Mouse (Mus musculus) cerebellum, postnatal 14 days (tissue): ENCODE results near the gene Vsig8.
A peak's percentile ranks its signal among the peaks of the same experiment; 100 is the strongest.

Experiments used
- DNase-seq, 2 experiments: peaks; one replicate each; pipeline ENCODE4 v3.0.0; 2021; ENCODE audit warnings: mixed read lengths in 2 of 2

Gene Vsig8

DNA sequence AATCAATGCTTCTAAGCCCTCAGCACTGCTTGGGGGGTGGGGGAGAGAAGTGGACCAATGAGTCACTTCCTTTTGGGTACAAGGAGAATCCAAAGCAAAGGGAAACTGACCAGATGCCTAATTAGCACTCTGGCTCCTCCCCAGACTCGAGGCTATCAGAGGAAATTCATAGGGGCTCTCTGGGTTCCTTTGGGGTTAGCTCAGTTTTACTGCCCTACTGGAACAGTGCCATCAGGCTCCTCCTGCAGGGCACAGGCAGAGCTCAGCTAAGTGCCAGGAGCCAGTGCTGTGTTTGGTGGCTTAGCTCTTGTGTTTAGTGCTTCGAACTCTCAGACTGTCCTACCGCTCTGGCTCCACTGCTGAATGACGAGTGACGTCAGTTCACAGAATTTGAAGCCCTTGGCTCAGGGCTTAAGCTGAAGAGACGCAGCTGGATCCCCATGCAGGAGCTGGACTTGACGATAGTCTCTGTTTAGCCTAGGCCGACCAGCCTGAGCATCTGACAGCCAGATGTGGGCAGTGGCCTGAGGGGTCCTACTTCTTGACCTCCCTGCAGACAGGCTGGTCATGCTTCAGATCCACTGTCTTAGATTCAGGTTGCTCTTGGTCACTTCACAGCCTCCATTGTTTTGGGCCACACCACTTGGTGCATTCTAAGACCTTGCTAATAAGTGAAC, 25.1 kb upstream of the Vsig8 start:
- DNase-seq = no peak

DNA sequence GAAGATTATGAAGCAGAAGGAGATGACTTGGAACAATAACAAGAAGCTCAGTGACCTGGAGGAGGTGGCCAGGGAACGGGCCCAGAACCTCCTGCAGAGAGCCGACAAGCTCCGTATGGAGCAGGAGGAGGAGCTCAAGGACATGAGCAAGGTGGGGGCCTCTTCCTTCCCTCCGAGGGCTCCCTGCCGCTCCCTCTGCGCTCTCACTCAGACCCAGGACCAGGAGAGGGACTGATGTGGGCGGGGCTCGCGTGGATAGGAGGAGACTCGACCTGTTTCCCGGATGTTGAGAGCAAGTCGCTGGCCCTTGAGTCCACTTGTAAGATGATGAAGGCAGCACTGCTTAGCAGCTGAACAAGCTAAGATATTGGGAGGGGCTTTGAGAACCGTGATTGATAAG, 23.2 kb upstream of the Vsig8 start:
- peak; percentile 70 to 78 for DNase-seq

DNA sequence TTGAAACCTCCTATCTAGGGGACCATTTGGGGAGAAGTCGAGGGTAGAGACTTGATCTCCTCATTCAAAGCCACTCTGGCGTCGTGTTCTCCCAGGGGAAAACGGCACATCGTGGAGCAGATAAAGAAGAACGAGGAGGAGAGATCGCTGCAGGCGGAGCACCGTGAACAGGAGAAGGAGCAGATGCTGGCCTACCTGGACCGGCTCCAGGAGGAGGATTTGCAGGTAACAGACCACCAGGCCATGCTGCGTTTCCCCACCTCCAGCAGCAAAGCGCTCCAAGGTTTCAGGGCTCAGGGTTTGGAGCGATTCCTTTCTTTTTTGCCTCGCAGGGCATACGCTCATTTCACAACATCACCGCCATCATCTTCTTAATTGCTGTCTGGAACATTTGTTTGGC, 20.6 kb upstream of the Vsig8 start:
- peak; percentile 56 to 78 for DNase-seq

GRCm38 (mm10) chr1:172539827-172540226, 15.9 kb upstream of the Vsig8 start:
- peak in 1 of 2 experiments; percentile 32 for DNase-seq

GRCm38 (mm10) chr1:172540283-172540820, 15.4 kb upstream of the Vsig8 start:
- no peak for DNase-seq

DNA sequence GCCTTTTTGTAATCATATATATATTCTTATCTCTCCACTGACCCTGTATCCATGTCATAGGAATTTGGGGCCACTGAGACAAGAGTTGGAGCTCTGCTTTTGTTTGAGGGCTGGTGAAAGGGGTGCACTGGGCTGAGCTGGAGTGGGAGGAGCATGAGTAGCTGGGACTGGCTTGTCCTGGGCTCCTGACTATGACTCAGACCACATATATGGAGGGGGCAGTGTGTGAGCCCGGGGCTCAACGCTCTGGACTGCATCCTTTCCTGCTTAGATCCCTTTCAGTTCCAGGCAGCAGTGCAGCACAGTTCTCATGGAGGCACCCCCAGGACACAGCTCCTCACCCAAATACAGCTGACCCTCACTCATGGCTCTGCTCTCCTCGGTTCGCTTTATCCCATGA, 9.7 kb upstream of the Vsig8 start:
- DNase-seq = no peak

- no peak for DNase-seq
Observed at GRCm38 (mm10) chr1:172548501-172548900, 7.2 kb upstream of the Vsig8 start.

DNA sequence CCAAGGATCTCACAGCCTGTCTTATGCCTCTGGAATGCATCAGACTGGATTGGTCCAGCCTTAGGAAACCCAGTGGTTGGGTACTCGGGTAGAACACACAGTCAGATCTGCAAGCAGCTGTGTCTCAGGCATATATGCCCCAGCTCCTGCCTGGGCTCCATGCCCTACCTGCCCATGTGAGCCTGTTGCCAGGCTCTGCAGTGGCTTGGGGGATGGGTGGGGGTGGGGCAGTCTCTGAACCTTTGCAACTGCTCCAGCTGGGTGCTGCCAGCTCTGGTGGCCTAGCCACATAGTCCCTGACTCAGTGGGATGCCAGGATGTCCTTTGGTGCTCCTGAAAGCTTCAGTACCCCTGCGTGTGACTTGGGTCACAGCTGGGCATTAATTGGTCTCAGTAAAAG, 6.4 kb upstream of the Vsig8 start:
- DNase-seq = no peak

DNA sequence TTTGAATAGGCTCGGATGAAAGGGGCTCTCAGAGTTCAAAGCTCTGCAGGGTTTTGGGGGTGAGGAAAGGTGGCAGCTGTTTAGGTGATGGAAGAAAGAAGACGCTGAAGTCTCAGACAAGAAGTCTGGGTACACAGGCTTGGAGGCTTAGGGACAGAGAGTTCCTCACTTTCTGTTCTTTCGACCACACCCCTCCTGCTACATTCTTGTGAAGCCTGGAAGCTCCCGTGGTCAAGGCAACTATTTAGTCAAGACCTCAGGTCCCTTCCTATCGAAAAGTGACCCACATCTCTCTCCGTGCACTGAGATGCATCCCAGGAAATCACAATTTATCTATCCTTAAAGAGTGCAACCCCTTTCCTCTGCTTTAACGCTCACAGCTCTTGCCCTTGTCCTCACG, 6.0 kb upstream of the Vsig8 start:
- DNase-seq = no peak

- DNase-seq = no peak
Observed at GRCm38 (mm10) chr1:172550551-172550951, 5.2 kb upstream of the Vsig8 start.

- DNase-seq = no peak
Observed at GRCm38 (mm10) chr1:172551009-172551408, 4.7 kb upstream of the Vsig8 start.

DNA sequence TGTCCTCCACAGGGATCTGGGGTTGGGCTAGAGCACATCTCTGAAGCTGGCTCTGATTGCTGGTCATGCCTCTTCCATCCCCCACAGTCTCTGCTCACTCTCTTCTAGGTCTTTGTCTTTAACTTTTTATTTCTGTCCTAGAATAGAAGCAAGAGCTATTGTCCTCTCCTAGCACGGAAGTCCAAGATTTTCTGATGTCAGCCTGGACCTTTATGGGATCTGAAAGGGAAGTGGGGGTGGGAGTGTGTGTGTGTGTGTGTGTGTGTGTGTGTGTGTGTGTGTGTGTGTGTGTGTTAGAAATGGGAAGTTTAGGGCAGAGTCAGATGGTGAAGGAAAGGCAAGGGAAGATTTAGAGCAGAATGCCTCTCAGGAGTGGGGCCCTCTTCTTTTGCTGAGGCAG, 3.1 kb upstream of the Vsig8 start:
- no peak for DNase-seq

DNA sequence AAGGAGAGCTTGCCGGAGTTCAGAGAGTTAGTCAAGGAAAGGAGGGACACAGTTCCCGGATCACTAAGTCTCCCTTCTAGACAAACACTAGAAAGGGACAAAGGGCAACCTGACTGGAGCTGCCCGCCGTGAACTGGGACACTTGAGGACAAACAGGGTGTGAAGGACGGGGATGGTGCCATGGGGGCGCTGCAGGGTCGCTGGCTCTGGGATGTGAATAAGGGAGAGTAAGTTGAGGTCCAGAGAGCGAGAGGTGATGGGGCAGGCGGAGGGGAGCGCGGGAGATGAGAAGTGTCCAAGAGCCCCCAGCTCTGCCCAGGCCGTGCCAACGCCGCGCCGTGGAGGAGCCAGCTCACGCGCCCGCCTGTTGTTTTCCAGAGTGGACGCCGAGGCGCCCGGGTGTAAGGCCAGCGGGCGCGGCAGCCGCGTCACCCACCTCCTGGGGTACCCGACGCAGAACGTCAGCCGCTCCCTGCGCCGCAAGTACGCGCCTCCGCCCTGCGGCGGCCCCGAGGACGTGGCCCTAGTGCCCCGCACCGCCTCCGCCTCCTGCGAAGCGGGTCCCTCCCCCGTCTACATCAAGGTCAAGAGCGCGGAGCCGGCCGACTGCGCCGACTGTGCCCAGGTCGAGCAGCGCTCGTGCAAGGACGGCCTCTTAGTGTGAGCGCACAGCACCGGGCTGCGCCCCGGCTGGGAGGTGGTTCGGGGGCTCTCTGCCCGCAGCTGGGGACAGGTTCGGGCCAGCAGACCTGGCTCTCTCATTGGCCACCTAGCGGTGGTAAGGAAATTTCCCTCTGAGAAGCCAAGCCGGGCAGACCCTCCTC, 7.1 kb downstream of the Vsig8 start:
- peak; percentile 79 for DNase-seq

DNA sequence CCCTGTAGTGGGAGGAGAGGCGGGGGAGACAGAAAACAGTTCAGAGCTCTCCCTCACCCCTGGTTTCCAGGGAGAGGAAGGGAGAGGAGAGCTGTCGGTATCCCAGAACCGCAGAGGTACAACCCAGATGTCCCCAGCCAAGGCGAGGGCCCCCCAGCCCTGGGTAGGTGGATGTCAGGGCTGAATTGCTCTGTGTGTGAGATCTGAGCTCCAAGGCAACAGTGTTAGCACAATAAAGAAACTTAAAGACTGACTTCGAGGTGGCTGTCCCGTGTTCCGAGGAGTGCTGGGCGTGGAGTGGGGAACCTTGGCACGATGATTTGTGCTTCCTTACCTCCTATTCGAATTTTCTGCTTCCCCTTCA, 7.7 kb downstream of the Vsig8 start:
- DNase-seq = no peak

DNA sequence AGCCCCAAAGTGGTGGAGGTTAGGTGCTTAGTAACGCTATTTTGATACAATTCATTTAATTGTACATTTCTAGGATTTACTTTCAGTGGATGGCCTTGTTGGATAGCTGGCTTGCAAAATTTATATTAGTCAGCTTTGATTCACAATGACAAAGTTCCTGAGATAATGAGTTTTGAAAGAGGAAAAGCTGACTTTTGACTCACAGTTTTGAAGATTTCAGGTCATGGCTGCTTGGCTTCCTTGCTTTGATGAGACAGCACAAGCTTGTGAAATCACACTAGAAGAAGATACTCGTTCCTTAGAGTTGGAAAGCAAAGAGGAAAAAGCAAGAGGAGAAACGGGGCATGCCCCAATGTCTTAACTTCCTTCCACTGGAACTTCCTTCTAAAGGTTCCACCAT, 10.4 kb downstream of the Vsig8 start:
- DNase-seq = no peak

- no peak for DNase-seq
Observed at GRCm38 (mm10) chr1:172567758-172568157, 12.0 kb downstream of the Vsig8 start.

DNA sequence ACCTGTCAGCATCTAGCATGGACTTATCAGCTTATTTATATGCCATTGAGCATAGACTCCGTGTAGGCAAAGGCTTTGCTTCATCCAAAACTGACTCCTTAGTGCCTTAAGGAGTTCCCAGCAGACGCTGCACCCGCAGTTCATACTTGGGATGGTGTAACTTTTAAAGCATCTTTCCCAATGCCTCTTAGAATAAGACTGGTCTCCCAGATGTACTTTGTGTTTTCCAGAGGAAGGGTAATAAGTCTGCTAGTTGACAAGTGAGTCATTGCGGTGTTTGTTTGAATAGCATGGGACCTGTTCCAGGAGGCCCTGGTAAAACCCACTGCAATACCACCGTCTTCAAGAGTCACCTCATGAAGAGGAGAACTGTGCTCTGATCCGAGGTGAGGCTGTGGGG, 24.4 kb downstream of the Vsig8 start:
- DNase-seq = no peak

DNA sequence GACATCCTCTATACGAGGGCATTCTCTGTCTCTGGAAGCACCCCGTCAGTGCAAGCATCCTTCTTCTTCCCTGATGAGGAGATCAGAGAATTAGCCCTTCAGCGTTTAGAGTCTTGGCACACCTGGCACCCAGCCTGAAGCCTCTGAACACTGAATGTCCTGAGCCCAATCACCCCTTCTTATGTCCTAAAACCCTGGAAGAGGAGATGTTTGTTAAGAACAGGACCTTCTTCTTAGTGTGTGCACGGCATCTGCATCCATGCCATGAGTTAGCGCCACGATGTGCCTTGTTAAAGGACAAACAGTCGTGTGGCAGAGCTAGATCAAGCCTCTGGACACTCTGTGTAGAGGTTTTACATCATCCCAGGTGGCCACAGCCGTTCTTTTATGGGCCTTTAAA, 26.7 kb downstream of the Vsig8 start:
- no peak for DNase-seq

- DNase-seq = no peak
Observed at GRCm38 (mm10) chr1:172584271-172584670, 28.5 kb downstream of the Vsig8 start.

- no peak for DNase-seq
Observed at GRCm38 (mm10) chr1:172585026-172585425, 29.3 kb downstream of the Vsig8 start.

DNA sequence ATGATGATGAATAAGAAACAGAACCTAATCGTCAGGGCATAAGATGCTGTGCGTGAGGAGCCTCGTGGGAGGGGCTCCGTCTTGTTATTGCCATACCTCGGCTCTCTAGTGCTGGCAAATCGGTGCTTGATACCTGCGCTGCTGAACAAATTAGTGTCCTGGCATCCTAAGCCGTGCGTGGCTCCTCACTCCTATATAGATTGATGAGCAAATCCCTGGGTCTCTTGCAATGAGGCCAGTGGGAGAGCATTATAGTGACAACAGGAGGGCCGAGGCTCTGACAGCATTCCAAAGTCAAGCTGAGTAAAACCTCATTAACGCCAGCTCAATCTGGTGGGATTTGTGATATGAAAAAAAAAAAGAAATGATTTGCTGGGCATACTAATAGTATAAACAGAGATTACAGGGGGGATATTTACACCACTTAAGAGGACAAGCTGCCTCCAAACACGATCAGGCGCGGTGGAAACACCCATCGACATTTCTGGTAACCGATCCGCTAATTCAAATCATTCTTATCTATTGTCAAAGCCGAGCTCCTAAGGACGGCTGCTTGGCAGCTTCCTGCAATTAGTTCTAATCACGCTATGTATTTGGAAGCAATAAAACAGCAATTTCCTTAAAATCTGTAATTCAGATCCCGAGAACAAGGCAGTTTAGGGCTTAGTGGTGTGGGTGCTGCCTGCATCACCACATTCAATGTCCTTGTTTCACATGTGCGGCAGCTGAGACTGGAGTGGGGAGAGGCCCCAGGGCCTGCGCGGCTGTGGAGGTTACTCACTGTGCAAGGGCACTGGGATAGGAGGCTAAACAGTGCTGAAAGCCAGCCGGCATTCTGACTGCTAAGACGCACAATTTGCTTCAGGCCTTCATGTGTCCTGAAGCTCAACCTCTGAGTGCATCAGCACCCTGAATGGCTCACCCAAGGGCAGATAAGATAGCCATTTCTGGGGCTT, 30.2 kb downstream of the Vsig8 start:
- DNase-seq = peak; percentile 16 to 30

GRCm38 (mm10) chr1:172590385-172590784, 34.6 kb downstream of the Vsig8 start, which contains the start of gene Slamf8:
Gene Slamf8, minus strand, starts transcription at chr1:172590568.
- DNase-seq = peak in 1 of 2 experiments; percentile 16

DNA sequence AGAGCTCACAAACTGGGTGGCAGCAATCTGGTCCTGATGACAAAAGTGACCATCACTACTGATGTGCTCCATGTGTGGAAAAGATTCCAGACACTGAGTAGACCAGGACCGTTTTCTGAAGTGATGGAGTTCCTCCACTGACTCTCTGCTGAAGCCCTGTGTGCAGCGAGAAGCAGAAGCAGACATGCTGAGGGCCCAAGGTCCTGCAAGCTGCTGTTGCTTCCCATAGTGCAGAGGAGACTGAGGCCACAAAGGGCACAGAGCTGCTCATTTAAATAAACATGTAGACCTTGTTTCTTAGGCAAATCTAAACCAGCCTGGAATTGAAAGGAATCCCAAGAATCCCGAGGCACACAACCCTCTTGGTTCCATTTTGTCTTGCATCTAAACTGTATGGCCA, 37.6 kb downstream of the Vsig8 start:
- no peak for DNase-seq
